Mouse (Mus musculus) fat pad, adult 2 months (tissue): ENCODE measurements around the gene Ccp110.

Source experiments
- DNase-seq: peaks from one replicate; pipeline ENCODE4 v3.0.0-alpha.2; 2011; ENCODE audit warnings: low read depth, low spot score; ENCODE audit errors: extremely low read depth

The Ccp110 gene

DNA sequence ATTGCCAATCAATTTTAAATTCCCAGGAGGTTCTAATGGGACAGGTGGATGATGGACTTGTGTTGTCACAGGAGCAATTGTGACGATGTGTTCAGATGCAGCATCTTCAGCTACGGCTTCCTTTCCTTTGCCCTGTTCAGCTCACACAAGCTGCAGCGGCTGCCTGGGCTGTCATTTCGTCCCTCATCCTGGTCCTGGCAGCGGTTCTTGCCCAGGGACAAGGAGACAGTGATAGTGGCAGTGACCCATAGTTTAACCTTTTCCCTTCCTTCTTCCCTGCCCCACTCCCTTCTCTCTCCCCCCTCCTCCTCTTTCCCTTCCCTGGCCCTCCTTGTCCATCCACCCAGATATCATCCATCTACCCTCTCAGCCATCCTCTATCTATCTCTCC is 54.5 kb downstream of the Ccp110 start:
- DNase-seq: no peak

DNA sequence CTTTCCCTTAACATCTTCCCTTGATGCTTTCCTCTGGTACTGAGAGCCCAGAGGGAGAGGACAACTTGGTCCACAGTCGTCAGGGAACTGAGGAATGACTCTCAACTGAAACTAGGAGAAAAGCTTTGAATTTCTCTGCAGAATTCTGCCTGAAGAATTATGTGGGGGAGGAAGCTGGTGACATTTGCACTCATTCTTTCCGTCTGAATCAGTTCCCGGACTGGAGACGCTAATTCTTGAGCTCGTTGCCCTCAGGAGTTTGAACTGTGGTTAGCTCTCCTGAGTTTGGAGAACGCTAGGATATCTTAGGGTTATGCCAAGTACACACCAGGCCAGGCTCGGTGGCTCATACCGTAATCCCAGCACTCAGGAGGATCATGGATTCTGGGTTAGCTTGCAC is 56.9 kb downstream of the Ccp110 start:
- no peak for DNase-seq

- no peak for DNase-seq
These were observed 57.3 kb downstream of the Ccp110 start for GRCm38 (mm10) chr7:118769655-118770054.

- DNase-seq: no peak
These were observed 60.7 kb downstream of the Ccp110 start for GRCm38 (mm10) chr7:118773027-118773426.

GRCm38 (mm10) chr7:118775991-118776390 is 63.6 kb downstream of the Ccp110 start:
- no peak for DNase-seq

DNA sequence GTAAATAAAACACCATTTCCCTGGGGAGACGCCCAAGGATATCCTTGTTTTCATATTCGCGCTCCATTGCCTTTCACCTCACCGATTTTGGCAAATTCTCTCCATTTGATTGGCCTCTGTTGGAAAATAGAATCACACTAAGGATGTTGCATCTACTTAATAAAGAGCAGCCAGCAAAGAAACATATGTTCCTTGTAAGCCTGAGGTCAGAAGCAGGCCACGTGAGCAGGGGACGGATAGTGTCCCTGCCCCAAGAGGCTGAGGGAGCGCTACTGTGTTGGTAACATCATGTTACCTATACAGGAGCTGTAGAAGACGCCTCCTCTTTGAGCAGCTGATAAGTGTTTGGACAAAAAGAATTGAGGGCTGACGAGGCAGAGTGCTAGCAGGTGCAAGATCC is 64.1 kb downstream of the Ccp110 start:
- DNase-seq: no peak

- DNase-seq: no peak
These were observed 65.4 kb downstream of the Ccp110 start for GRCm38 (mm10) chr7:118777598-118778394.

GRCm38 (mm10) chr7:118778561-118778960 is 66.2 kb downstream of the Ccp110 start:
- no peak for DNase-seq

GRCm38 (mm10) chr7:118783305-118784001 is 71.1 kb downstream of the Ccp110 start:
- DNase-seq: no peak

GRCm38 (mm10) chr7:118786091-118786490 is 73.7 kb downstream of the Ccp110 start:
- DNase-seq: no peak
